Mouse (Mus musculus) stomach, embryonic 16.5 days (tissue): ENCODE measurements around the gene Syt12. TPM values are rescaled to one million over a fixed set of nuclear protein-coding genes. Genes with fewer than 3 reads are reported as not detected.
"Not testable (repeated sequence)": the region's sequence is repeated elsewhere in the genome, so short reads cannot be mapped to it uniquely, and the experiment has no call there.

ENCODE experiments used
- ATAC-seq: fragments of 200-750 bp; cut with Nextera tagmentation; 2 replicates; pipeline ENCODE4 v1.8.0; 2017; ENCODE audit warnings: moderate number of reproducible peaks, moderate TSS enrichment; ENCODE audit not compliant: insufficient read depth, low FRiP score
- H3K27ac ChIP-seq: fragments of 300-500 bp; sonication (generic); 2 replicates; pipeline ENCODE4 v1.5.1; 2014; ENCODE audit warnings: low read length
- H3K27me3 ChIP-seq: fragments of 300-500 bp; sonication (generic); 2 replicates; pipeline ENCODE4 v1.6.1; 2014; ENCODE audit warnings: low read length, control low read depth, mixed read lengths; ENCODE audit not compliant: control insufficient read depth, insufficient read depth
- H3K36me3 ChIP-seq: fragments of 300-500 bp; sonication (generic); 2 replicates; pipeline ENCODE4 v1.6.1; 2014; ENCODE audit warnings: low read length; ENCODE audit not compliant: control insufficient read depth, insufficient read depth
- H3K4me1 ChIP-seq: fragments of 300-500 bp; sonication (generic); 2 replicates; pipeline ENCODE4 v1.6.1; 2014; ENCODE audit warnings: low read length, control low read depth, mixed read lengths; ENCODE audit not compliant: control insufficient read depth, insufficient read depth
- H3K4me2 ChIP-seq: fragments of 300-500 bp; sonication (generic); 2 replicates; pipeline ENCODE4 v1.6.1; 2014; ENCODE audit warnings: low read depth, low read length, mixed read lengths
- H3K4me3 ChIP-seq: fragments of 300-500 bp; sonication (generic); replicated peaks from 2 replicates; pipeline ENCODE4 v1.5.1; 2014; ENCODE audit warnings: mild to moderate bottlenecking, low read length
- H3K9ac ChIP-seq: fragments of 300-500 bp; sonication (generic); 2 replicates; pipeline ENCODE4 v1.6.1; 2014; ENCODE audit warnings: low read length
- H3K9me3 ChIP-seq: fragments of 300-500 bp; sonication (generic); replicated peaks from 2 replicates; pipeline ENCODE4 v1.6.1; 2016; ENCODE audit warnings: low read length, control low read depth; ENCODE audit not compliant: control insufficient read depth
- WGBS: fragments of 180-500 bp; shearing (Covaris S2); extraction: QIAGEN DNeasy Blood & Tissue Kit; methylation state at CpG from one replicate; pipeline ENCODE4 v1.1.7; 2014; 5-methylcytosine and 5-hydroxymethylcytosine counted together
- polyA plus RNA-seq: library from polyadenylated mRNA; unstranded; fragments of >200 nt; fragmentation: Nextera tagmentation; extraction: Ambion mirVana; gene quantifications from 2 replicates; pipeline ENCODE4 v1.2.1, GENCODE M21; 2015

Syt12 gene
- polyA plus RNA-seq, 1 experiment from 2014 or later: 0.75 TPM

GRCm38 (mm10) chr19:4454040-4454439 is 23.2 kb downstream of the Syt12 start:
- H3K27me3 ChIP-seq, ATAC-seq, H3K9me3 ChIP-seq, H3K9ac ChIP-seq, H3K4me3 ChIP-seq, H3K27ac ChIP-seq, H3K4me1 ChIP-seq, H3K36me3 ChIP-seq, H3K4me2 ChIP-seq: not testable (repeated sequence)
- 19% methylated on average over 1 of the region's 1 CpGs for WGBS

GRCm38 (mm10) chr19:4452525-4452924 is 24.7 kb downstream of the Syt12 start:
- Histone ChIP-seq H3K27ac (no peak overlapping the region), H3K27me3 (no peaks in the 10 kb centered on the region), H3K36me3 (no peaks in the 10 kb centered on the region), H3K4me3 (no peak overlapping the region), H3K4me1 (no peaks in the 10 kb centered on the region), H3K9me3 (no peaks in the 10 kb centered on the region), H3K9ac (no peak overlapping the region), H3K4me2 (no peak overlapping the region)
- WGBS: 54% methylated on average over 4 of the region's 4 CpGs
- no peak for ATAC-seq

- Histone ChIP-seq H3K36me3 (no peaks in the 10 kb centered on the region), H3K27ac (no peak overlapping the region), H3K27me3 (no peaks in the 10 kb centered on the region), H3K4me1 (no peaks in the 10 kb centered on the region), H3K9me3 (no peaks in the 10 kb centered on the region), H3K9ac (no peak overlapping the region), H3K4me3 (no peak overlapping the region), H3K4me2 (no peak overlapping the region)
- WGBS: 48% methylated on average over 5 of the region's 5 CpGs
- ATAC-seq: no peak
Measured at GRCm38 (mm10) chr19:4451965-4452364, 25.3 kb downstream of the Syt12 start.

GRCm38 (mm10) chr19:4451098-4451497 is 26.1 kb downstream of the Syt12 start:
- Histone ChIP-seq H3K9me3 (no peaks in the 10 kb centered on the region), H3K27ac (no peak overlapping the region), H3K36me3 (no peaks in the 10 kb centered on the region), H3K9ac (no peak overlapping the region), H3K27me3 (no peaks in the 10 kb centered on the region), H3K4me3 (no peak overlapping the region), H3K4me1 (no peaks in the 10 kb centered on the region), H3K4me2 (no peak overlapping the region)
- WGBS: 51% methylated on average over 8 of the region's 8 CpGs
- ATAC-seq: no peak

GRCm38 (mm10) chr19:4450666-4451065 is 26.6 kb downstream of the Syt12 start:
- 0 out of 2 replicates have a peak, but pooled peaks have one; percentile 48 for ATAC-seq

GRCm38 (mm10) chr19:4449230-4449629 is 28.0 kb downstream of the Syt12 start:
- Histone ChIP-seq H3K27ac (no peak overlapping the region), H3K4me3 (no peak overlapping the region), H3K27me3 (no peaks in the 10 kb centered on the region), H3K4me1 (no peaks in the 10 kb centered on the region), H3K4me2 (no peak overlapping the region), H3K9ac (no peak overlapping the region), H3K9me3 (no peaks in the 10 kb centered on the region), H3K36me3 (no peaks in the 10 kb centered on the region)
- no peak for ATAC-seq
- 92% methylated on average over 9 of the region's 9 CpGs for WGBS

More at GRCm38 (mm10) chr19:4450666-4451065, 26.6 kb downstream of the Syt12 start:
- Histone ChIP-seq H3K4me2 (no peak overlapping the region), H3K27ac (no peak overlapping the region), H3K4me3 (no peak overlapping the region), H3K9me3 (no peaks in the 10 kb centered on the region), H3K9ac (no peak overlapping the region), H3K27me3 (no peaks in the 10 kb centered on the region), H3K4me1 (no peaks in the 10 kb centered on the region), H3K36me3 (no peaks in the 10 kb centered on the region)
- 53% methylated on average over 5 of the region's 5 CpGs for WGBS

- 89% methylated on average over 9 of the region's 9 CpGs for WGBS
- no peak for ATAC-seq
Measured at GRCm38 (mm10) chr19:4447445-4447844, 29.8 kb downstream of the Syt12 start.

GRCm38 (mm10) chr19:4446661-4447420 is 30.4 kb downstream of the Syt12 start:
- Histone ChIP-seq H3K4me2 (no peak overlapping the region), H3K9me3 (no peaks in the 10 kb centered on the region), H3K4me1 (peaks cover 4% of the 10 kb centered on the region), H3K9ac (no peak overlapping the region), H3K4me3 (no peak overlapping the region), H3K36me3 (no peaks in the 10 kb centered on the region), H3K27me3 (no peaks in the 10 kb centered on the region), H3K27ac (no peak overlapping the region)
- WGBS: 85% methylated on average over 8 of the region's 8 CpGs
- ATAC-seq: no peak

More at GRCm38 (mm10) chr19:4447445-4447844, 29.8 kb downstream of the Syt12 start:
- Histone ChIP-seq H3K36me3 (no peaks in the 10 kb centered on the region), H3K4me2 (no peak overlapping the region), H3K9me3 (no peaks in the 10 kb centered on the region), H3K27me3 (no peaks in the 10 kb centered on the region), H3K9ac (no peak overlapping the region), H3K4me3 (no peak overlapping the region), H3K4me1 (no peaks in the 10 kb centered on the region), H3K27ac (no peak overlapping the region)

- H3K27me3 ChIP-seq: no peaks in the 10 kb centered on the region
- H3K9ac ChIP-seq: no peak overlapping the region; the same call in 1 of the 2 replicates
- H3K36me3 ChIP-seq: no peaks in the 10 kb centered on the region
- H3K9me3 ChIP-seq: no peaks in the 10 kb centered on the region
- peak overlapping the region; percentile 60; the same call in 1 of the 2 replicates for H3K27ac ChIP-seq
- H3K4me2 ChIP-seq: no peak overlapping the region
- no peak for ATAC-seq
- no peak overlapping the region for H3K4me3 ChIP-seq
- peaks cover 33% of the 10 kb centered on the region for H3K4me1 ChIP-seq
- WGBS: 5% methylated on average over 3 of the region's 3 CpGs
Measured at GRCm38 (mm10) chr19:4442408-4442807, 34.8 kb downstream of the Syt12 start.
